9 mouse cellular contexts compared by ENCODE assay signal in the genomic region with DNA sequence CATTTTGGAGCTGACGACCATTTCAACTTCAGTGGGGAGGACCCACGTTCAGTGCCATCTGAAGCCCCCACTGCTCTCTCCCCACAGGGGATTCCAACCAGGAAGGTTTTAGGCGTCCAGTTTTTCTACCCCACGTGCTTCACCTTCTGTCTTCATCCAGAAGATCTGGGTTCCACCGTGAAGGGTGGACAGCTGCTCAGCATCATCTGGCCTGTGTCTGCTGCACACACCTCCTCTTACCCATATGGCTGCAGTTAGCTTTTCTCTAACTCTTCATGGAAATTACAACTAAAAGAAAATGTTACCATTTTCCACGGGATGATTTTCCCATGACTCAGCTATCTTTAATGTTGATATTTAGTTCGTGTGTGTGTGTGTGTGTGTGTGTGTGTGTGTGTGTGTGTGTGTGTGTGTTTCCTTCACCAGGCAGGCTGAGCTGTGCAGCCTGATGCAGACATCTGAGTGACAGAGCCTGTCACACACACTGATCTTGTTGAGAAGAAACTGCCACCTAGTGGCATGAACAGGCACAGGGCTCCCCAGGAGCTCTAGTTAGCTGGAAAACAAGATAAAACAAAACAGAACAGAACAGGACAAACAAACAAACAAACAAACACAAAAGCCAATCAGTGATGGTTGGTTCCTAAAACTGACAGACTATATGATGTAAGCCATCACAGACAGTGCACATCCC.
DNase-seq lines count a peak whose midpoint lies in the region; ATAC-seq and TF ChIP-seq lines count a peak whose summit lies in the region.
"Had no signal": no experiment of that assay in that cellular context is flagged by ENCODE, and none has a peak within 500 bp of the region (broad histone marks: within the 10 kb centered on the region; RNA-seq: fewer than 3 reads in every experiment).

No protein-coding gene starts in this region.

- ATAC-seq in forebrain, embryonic 11.5 days (replicated peaks; ENCODE audit: low FRiP score), result peak; percentile 39
- ATAC-seq in midbrain, embryonic 14.5 days (ENCODE audit: low FRiP score, low TSS enrichment), result peak; percentile 67; the same call in 1 of the 2 replicates

- DNase-seq in liver, adult 2 months (ENCODE audit: extremely low read depth, low read depth, low spot score), result no peak
- DNase-seq in liver (no peak), R1 (ENCODE audit: low read depth, low spot score) (peak; percentile 33)
- DNase-seq in forebrain, embryonic 11.5 days (ENCODE audit: low spot score), result peak; percentile 56
- DNase-seq in kidney, postnatal 4 days, result peak; percentile 48 to 54
- DNase-seq in midbrain, embryonic 14.5 days, result peak; percentile 81
- peak; percentile 76 for DNase-seq in thymus, postnatal 25 days
- no peak for DNase-seq in urinary bladder, postnatal 4 days (ENCODE audit: low spot score in 2 of 2)

- H3K4me2 ChIP-seq in forebrain, embryonic 11.5 days (ENCODE audit: low read depth, low read length, severe bottlenecking), result no peak overlapping the region
- no peak overlapping the region for H3K4me2 ChIP-seq in midbrain, embryonic 14.5 days (ENCODE audit: low read length)

- no peak overlapping the region for H3K4me3 ChIP-seq in liver, adult 2 months (ENCODE audit: insufficient read depth, low read depth, low read length)
- H3K4me3 ChIP-seq in forebrain, embryonic 11.5 days (ENCODE audit: low read depth, low read length), result no peak overlapping the region
- H3K4me3 ChIP-seq in midbrain, embryonic 14.5 days (replicated peaks; ENCODE audit: low read depth, low read length), result no peak overlapping the region
- H3K4me3 ChIP-seq: erythroblast, embryonic 14.5 days had no signal

- no peak for TF ChIP-seq POLR2A in liver, adult 2 months (IDR thresholded peaks at IDR 0.05; ENCODE audit: extremely low read depth, insufficient read depth, low read length)

- 55% methylated on average over 7 of the region's 7 CpGs for WGBS in liver, adult 2 months
- 61% methylated on average over 7 of the region's 7 CpGs for WGBS in forebrain, embryonic 11.5 days
- 58% methylated on average over 7 of the region's 7 CpGs for WGBS in midbrain, embryonic 14.5 days

- no peaks in the 10 kb centered on the region for H3K27me3 ChIP-seq in liver, adult 2 months (ENCODE audit: control insufficient read depth, insufficient read depth, low read length)
- H3K27me3 ChIP-seq in forebrain, embryonic 11.5 days (ENCODE audit: control insufficient read depth, insufficient read depth, low read length), result no peaks in the 10 kb centered on the region
- H3K27me3 ChIP-seq in midbrain, embryonic 14.5 days (ENCODE audit: control insufficient read depth, insufficient read depth, low read length), result no peaks in the 10 kb centered on the region

- H3K36me3 ChIP-seq in liver, adult 2 months (ENCODE audit: control insufficient read depth, insufficient read depth, low read length), result no peaks in the 10 kb centered on the region
- H3K36me3 ChIP-seq in forebrain, embryonic 11.5 days (ENCODE audit: control insufficient read depth, insufficient read depth, low read length), result no peaks in the 10 kb centered on the region
- no peaks in the 10 kb centered on the region for H3K36me3 ChIP-seq in midbrain, embryonic 14.5 days (ENCODE audit: control insufficient read depth, insufficient read depth, low read length)

- H3K79me2 ChIP-seq in liver, adult 2 months (ENCODE audit: control insufficient read depth, insufficient read depth, low read length), result no peaks in the 10 kb centered on the region

- no peaks in the 10 kb centered on the region for H3K9me3 ChIP-seq in forebrain, embryonic 11.5 days (ENCODE audit: control insufficient read depth, low read length)
- H3K9me3 ChIP-seq in midbrain, embryonic 14.5 days (ENCODE audit: control insufficient read depth, low read length), result no peaks in the 10 kb centered on the region

- no peak overlapping the region for H3K27ac ChIP-seq in liver, adult 2 months (replicated peaks; ENCODE audit: insufficient read depth, low read depth, low read length)
- H3K27ac ChIP-seq in forebrain, embryonic 11.5 days (ENCODE audit: low read depth, low read length), result no peak overlapping the region
- H3K27ac ChIP-seq in midbrain, embryonic 14.5 days (replicated peaks; ENCODE audit: low read depth, low read length), result no peak overlapping the region

- TF ChIP-seq CTCF in liver, adult 2 months (IDR thresholded peaks at IDR 0.05; ENCODE audit: low read depth, low read length), result peak; percentile 46

- no peak overlapping the region for H3K9ac ChIP-seq in liver, adult 2 months (ENCODE audit: low read depth, low read length)
- no peak overlapping the region for H3K9ac ChIP-seq in forebrain, embryonic 11.5 days (ENCODE audit: low read length)
- no peak overlapping the region for H3K9ac ChIP-seq in midbrain, embryonic 14.5 days (replicated peaks; ENCODE audit: low read length)

- H3K4me1 ChIP-seq in liver, adult 2 months (ENCODE audit: control insufficient read depth, insufficient read depth, low read length), result no peaks in the 10 kb centered on the region
- H3K4me1 ChIP-seq in forebrain, embryonic 11.5 days (replicated peaks; ENCODE audit: control insufficient read depth, insufficient read depth, low read length), result no peaks in the 10 kb centered on the region
- no peaks in the 10 kb centered on the region for H3K4me1 ChIP-seq in midbrain, embryonic 14.5 days (ENCODE audit: control insufficient read depth, insufficient read depth, low read length)

Comparison
In these comparisons a context has a peak if more than half of its experiments do, and no peak if none do; other contexts are left out.
1. DNase-seq: peak in R1 (single experiment), forebrain, embryonic 11.5 days (single experiment), kidney, postnatal 4 days (2 of 2), midbrain, embryonic 14.5 days (single experiment) and thymus, postnatal 25 days (single experiment); none in liver, adult 2 months (single experiment), liver (single experiment) and urinary bladder, postnatal 4 days (0 of 2).